Mouse (Mus musculus): ENCODE results near the gene Sval1.

GRCm38 (mm10) chr6:41951330-41951729 lies at the start of gene Sval1:
- no peak for TF ChIP-seq CTCF (IDR thresholded peaks at IDR 0.05; ENCODE audit: control insufficient read depth, insufficient read depth, low read length)
- no peak for TF ChIP-seq POLR2A (IDR thresholded peaks at IDR 0.05; ENCODE audit: borderline replicate concordance, control insufficient read depth, low read depth, low read length)
